Mouse (Mus musculus): ENCODE data around the gene Evi2. TPM values are rescaled to one million over a fixed set of nuclear protein-coding genes. Genes with fewer than 3 reads are reported as not detected.

Gene Evi2
- polyA plus RNA-seq, 1 experiment from 2014 or later, result 0.86 TPM

- Histone ChIP-seq H3K27ac (no peak overlapping the region), H3K4me3 (no peak overlapping the region), H3K4me1 (peaks cover 7% of the 10 kb centered on the region; the same call in 1 of the 2 replicates), H3K36me3 (replicated peaks) (peaks cover 60% of the 10 kb centered on the region), H3K9me3 (no peaks in the 10 kb centered on the region), H3K27me3 (ENCODE audit: poor library complexity, severe bottlenecking) (no peaks in the 10 kb centered on the region)
- 89% methylated on average over 8 of the region's 8 CpGs for WGBS
- DNase-seq (ENCODE audit: extremely low spot score, low spot score), result no peak
Observed at GRCm38 (mm10) chr11:79533950-79534690, 3.7 kb upstream of the Evi2 start.

GRCm38 (mm10) chr11:79533311-79533710 lies 2.9 kb upstream of the Evi2 start:
- H3K4me3 ChIP-seq, result no peak overlapping the region
- H3K9me3 ChIP-seq, result no peaks in the 10 kb centered on the region
- H3K4me1 ChIP-seq, result peaks cover 7% of the 10 kb centered on the region; the same call in 1 of the 2 replicates
- WGBS, result 89% methylated on average over 6 of the region's 6 CpGs
- DNase-seq (ENCODE audit: extremely low spot score, low spot score), result no peak
- no peak overlapping the region for H3K27ac ChIP-seq
- peaks cover 62% of the 10 kb centered on the region for H3K36me3 ChIP-seq (replicated peaks)
- H3K27me3 ChIP-seq (ENCODE audit: poor library complexity, severe bottlenecking), result no peaks in the 10 kb centered on the region

DNA sequence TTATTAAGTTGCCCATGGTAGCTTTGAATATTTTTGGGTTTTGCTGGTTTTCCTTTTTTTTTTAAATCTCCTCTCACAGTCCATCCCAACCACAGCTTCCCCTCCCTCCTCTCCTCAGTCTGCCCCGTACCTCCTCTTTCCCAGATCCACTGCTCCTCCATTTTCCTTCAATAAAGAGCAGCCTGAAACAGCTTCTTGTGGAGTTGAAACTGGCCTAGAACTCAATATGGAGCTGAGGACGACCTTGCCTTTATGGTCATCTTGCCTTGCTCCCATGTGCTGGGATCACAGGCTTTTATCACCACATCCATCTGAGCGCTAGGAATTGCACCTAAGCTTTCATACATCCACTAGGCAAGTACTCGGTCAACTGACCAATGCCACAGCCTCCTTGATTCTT lies 1.1 kb upstream of the Evi2 start:
- Histone ChIP-seq H3K27me3 (ENCODE audit: poor library complexity, severe bottlenecking) (no peaks in the 10 kb centered on the region), H3K27ac (no peak overlapping the region), H3K9me3 (no peaks in the 10 kb centered on the region), H3K4me3 (no peak overlapping the region), H3K4me1 (peaks cover 7% of the 10 kb centered on the region; the same call in 1 of the 2 replicates), H3K36me3 (replicated peaks) (peaks cover 55% of the 10 kb centered on the region)
- DNase-seq (ENCODE audit: extremely low spot score, low spot score), result no peak
- WGBS, result 92% methylated on average over 4 of the region's 4 CpGs

- WGBS, result 94% methylated on average over 11 of the region's 11 CpGs
- Histone ChIP-seq H3K36me3 (replicated peaks) (peaks cover 50% of the 10 kb centered on the region), H3K4me3 (no peak overlapping the region), H3K27ac (no peak overlapping the region), H3K27me3 (ENCODE audit: poor library complexity, severe bottlenecking) (no peaks in the 10 kb centered on the region), H3K9me3 (no peaks in the 10 kb centered on the region), H3K4me1 (peaks cover 7% of the 10 kb centered on the region; the same call in 1 of the 2 replicates)
- DNase-seq (ENCODE audit: extremely low spot score, low spot score), result no peak
Observed at GRCm38 (mm10) chr11:79530774-79531173, 385 bp upstream of the Evi2 start.

GRCm38 (mm10) chr11:79529736-79530135 lies 653 bp downstream of the Evi2 start:
- Histone ChIP-seq H3K9me3 (no peaks in the 10 kb centered on the region), H3K36me3 (replicated peaks) (peaks cover 46% of the 10 kb centered on the region), H3K27me3 (ENCODE audit: poor library complexity, severe bottlenecking) (no peaks in the 10 kb centered on the region), H3K27ac (no peak overlapping the region), H3K4me3 (no peak overlapping the region), H3K4me1 (peaks cover 7% of the 10 kb centered on the region; the same call in 1 of the 2 replicates)
- DNase-seq (ENCODE audit: extremely low spot score, low spot score), result no peak
- WGBS, result 95% methylated on average over 2 of the region's 2 CpGs

DNA sequence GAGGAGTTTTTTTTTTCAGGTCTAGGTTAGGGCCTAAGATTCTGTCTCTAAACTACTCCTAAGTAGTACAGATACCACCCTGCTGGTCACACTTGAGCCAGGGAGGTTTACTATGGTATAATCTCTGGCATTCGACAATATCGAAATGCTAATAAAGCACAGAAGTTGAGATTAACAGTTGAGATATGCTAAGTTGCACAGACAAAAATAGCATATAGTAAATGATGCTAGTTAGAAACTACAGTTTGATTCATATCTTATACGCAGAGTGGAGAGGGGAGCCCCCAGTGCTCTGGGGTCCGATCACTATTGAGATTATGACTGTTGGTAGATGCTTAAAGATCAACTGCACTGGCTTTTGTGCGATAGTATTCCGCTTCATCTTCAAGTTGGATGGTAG lies 1.2 kb downstream of the Evi2 start:
- Histone ChIP-seq H3K27me3 (ENCODE audit: poor library complexity, severe bottlenecking) (no peaks in the 10 kb centered on the region), H3K4me1 (peaks cover 3% of the 10 kb centered on the region; the same call in 1 of the 2 replicates), H3K27ac (no peak overlapping the region), H3K4me3 (no peak overlapping the region), H3K9me3 (no peaks in the 10 kb centered on the region), H3K36me3 (replicated peaks) (peaks cover 47% of the 10 kb centered on the region)
- 96% methylated on average over 6 of the region's 6 CpGs for WGBS
- no peak for DNase-seq (ENCODE audit: extremely low spot score, low spot score)

DNA sequence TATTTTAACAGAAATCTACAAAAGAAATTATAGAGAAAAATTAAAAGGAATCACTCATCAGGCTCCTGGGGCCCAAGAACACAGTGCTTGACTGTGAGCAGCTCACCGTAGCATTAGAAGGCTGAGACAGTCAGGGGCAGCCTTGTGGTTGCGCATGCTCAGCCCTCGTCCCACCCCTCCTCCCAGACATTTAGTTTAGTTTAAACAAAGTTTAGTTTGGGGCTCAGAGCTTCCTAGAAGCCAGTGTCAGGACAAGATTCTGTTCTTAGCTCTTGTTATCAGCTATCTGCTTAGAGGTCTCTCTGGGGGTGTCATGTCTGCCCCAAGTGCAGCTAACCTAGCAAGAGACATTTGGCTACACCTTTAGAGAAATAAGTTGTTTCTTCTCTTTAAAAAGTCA lies 1.8 kb downstream of the Evi2 start:
- H3K27ac ChIP-seq, result no peak overlapping the region
- 95% methylated on average over 3 of the region's 3 CpGs for WGBS
- peaks cover 51% of the 10 kb centered on the region for H3K36me3 ChIP-seq (replicated peaks)
- H3K4me1 ChIP-seq, result no peaks in the 10 kb centered on the region
- H3K9me3 ChIP-seq, result no peaks in the 10 kb centered on the region
- H3K27me3 ChIP-seq (ENCODE audit: poor library complexity, severe bottlenecking), result no peaks in the 10 kb centered on the region
- no peak overlapping the region for H3K4me3 ChIP-seq
- DNase-seq (ENCODE audit: extremely low spot score, low spot score), result no peak

- peaks cover 49% of the 10 kb centered on the region for H3K36me3 ChIP-seq (replicated peaks)
- 94% methylated on average over 5 of the region's 5 CpGs for WGBS
- no peak for DNase-seq (ENCODE audit: extremely low spot score, low spot score)
Observed at GRCm38 (mm10) chr11:79527739-79528384, 2.5 kb downstream of the Evi2 start.

DNA sequence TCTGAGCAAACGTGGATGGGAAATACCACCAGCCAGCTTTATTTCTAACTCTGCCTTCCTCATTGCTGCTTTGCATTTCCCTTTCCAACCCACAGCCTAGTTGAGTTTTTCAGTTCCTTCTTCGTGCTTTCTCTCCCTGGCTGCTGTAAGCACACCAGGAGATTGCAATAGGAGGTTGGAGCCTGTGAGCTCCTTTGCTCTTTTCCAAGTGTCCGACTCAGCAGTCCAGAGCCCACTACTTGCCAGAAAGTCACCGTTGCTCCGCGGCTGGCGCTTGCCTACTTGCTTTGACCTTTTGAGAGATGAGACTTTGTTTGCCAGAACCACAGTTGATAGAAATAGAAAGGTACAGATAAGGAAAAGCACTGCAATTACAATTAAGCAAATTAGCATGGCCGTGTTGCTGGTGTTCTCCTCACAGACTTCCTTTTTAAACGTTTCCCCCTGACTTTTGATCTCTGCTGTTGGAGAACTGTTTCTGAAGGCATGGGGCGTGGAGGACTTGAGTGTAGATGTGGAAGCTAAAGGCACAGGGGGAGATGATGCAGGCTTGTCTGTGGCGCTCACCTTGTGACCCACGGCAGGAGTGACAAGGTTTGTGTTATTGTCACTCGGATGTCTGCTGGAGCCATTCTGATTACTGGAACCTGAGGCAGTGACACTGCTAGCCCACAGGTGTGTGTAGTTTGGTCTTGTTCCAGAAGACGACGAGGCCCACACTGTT lies 3.2 kb downstream of the Evi2 start:
- no peaks in the 10 kb centered on the region for H3K27me3 ChIP-seq (ENCODE audit: poor library complexity, severe bottlenecking)
- no peak for DNase-seq (ENCODE audit: extremely low spot score, low spot score)
- no peak overlapping the region for H3K27ac ChIP-seq
- no peaks in the 10 kb centered on the region for H3K9me3 ChIP-seq
- H3K4me3 ChIP-seq, result no peak overlapping the region
- no peaks in the 10 kb centered on the region for H3K4me1 ChIP-seq
- peaks cover 44% of the 10 kb centered on the region for H3K36me3 ChIP-seq (replicated peaks)
- 87% methylated on average over 15 of the region's 15 CpGs for WGBS

More at GRCm38 (mm10) chr11:79527739-79528384, 2.5 kb downstream of the Evi2 start:
- Histone ChIP-seq H3K4me1 (no peaks in the 10 kb centered on the region), H3K27ac (no peak overlapping the region), H3K9me3 (no peaks in the 10 kb centered on the region), H3K27me3 (ENCODE audit: poor library complexity, severe bottlenecking) (no peaks in the 10 kb centered on the region), H3K4me3 (no peak overlapping the region)

GRCm38 (mm10) chr11:79526549-79526948 lies 3.8 kb downstream of the Evi2 start:
- WGBS, result 96% methylated on average over 3 of the region's 3 CpGs
- Histone ChIP-seq H3K27ac (no peak overlapping the region), H3K36me3 (replicated peaks) (peaks cover 37% of the 10 kb centered on the region), H3K4me3 (no peak overlapping the region), H3K4me1 (no peaks in the 10 kb centered on the region), H3K9me3 (no peaks in the 10 kb centered on the region), H3K27me3 (ENCODE audit: poor library complexity, severe bottlenecking) (no peaks in the 10 kb centered on the region)
- no peak for DNase-seq (ENCODE audit: extremely low spot score, low spot score)

GRCm38 (mm10) chr11:79524310-79524575 lies 6.1 kb downstream of the Evi2 start:
- WGBS, result 94% methylated on average over 1 of the region's 1 CpGs
- no peak overlapping the region for H3K4me3 ChIP-seq
- H3K27me3 ChIP-seq (ENCODE audit: poor library complexity, severe bottlenecking), result no peaks in the 10 kb centered on the region
- DNase-seq (ENCODE audit: extremely low spot score, low spot score), result no peak
- peaks cover 26% of the 10 kb centered on the region for H3K36me3 ChIP-seq (replicated peaks)
- H3K27ac ChIP-seq, result no peak overlapping the region
- no peaks in the 10 kb centered on the region for H3K4me1 ChIP-seq
- H3K9me3 ChIP-seq, result no peaks in the 10 kb centered on the region

DNA sequence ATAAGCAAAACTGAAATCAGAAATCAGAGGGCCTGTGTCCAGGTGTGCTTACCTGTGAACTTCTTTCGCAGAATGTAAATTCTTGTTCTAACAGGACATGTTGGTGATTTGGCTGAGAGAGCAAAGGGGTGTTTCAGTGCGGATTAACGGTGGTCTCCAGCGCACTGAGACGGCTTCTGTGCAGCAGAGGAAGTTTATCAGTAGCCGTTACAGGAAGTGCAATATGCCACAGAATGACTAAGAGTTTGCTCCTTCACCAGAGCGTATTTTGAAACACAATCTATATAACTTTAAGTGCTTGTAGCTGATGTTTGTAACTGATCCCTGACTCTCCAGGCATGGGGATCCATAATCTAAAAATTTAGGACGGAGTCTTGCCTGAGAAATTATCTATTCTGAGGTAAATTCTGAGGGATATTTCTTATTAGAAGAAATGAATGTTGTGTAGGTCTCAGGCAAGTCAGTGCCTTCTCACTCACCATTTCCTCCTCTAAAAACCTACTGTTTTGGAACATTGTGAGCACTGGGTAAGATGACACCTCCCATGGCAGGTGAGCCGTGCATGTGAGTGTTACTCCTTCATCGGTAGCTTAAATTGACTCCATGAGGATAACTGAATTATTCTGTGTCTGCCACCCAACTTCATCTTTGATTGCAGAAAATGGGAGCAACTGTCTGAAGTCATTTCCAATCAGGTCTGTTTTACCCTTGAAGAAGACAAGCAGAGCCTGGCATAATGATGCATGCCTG lies 6.7 kb downstream of the Evi2 start, which contains the start of gene Evi2b:
TSS of gene Evi2b (minus strand) at position 203 of the 750 bp plus-strand sequence.
- 89% methylated on average over 10 of the region's 10 CpGs for WGBS
- Histone ChIP-seq H3K36me3 (replicated peaks) (peaks cover 23% of the 10 kb centered on the region), H3K27me3 (ENCODE audit: poor library complexity, severe bottlenecking) (no peaks in the 10 kb centered on the region), H3K27ac (no peak within 1 kb of the TSS), H3K4me1 (no peaks in the 10 kb centered on the region), H3K4me3 (no peak within 1 kb of the TSS), H3K9me3 (no peaks in the 10 kb centered on the region)
- DNase-seq (ENCODE audit: extremely low spot score, low spot score), result no peak

Data from forebrain, embryonic 10.5 days (tissue).